Mouse (Mus musculus) limb, embryonic 12.5 days (tissue): Measurements from ENCODE around the gene Cyfip2. TPM values are rescaled to one million over a fixed set of nuclear protein-coding genes. Genes with fewer than 3 reads are reported as not detected.

Experiments
- ATAC-seq: fragments of 200-750 bp; cut with Nextera tagmentation; 2 replicates; pipeline ENCODE4 v1.8.0; 2017; ENCODE audit warnings: low read depth, moderate TSS enrichment; ENCODE audit not compliant: insufficient number of reproducible peaks, insufficient read depth, low FRiP score, low TSS enrichment
- H3K27ac ChIP-seq: fragments of 300-500 bp; sonication (generic); 2 replicates; pipeline ENCODE4 v1.5.1; 2016; ENCODE audit warnings: mild to moderate bottlenecking, moderate library complexity
- H3K27me3 ChIP-seq: fragments of 300-500 bp; sonication (generic); 2 replicates; pipeline ENCODE4 v1.6.1; 2016; ENCODE audit warnings: mild to moderate bottlenecking, moderate library complexity
- H3K36me3 ChIP-seq: fragments of 300-500 bp; sonication (generic); 2 replicates; pipeline ENCODE4 v1.6.1; 2016; ENCODE audit warnings: mild to moderate bottlenecking, moderate library complexity
- H3K4me1 ChIP-seq: fragments of 300-500 bp; sonication (generic); replicated peaks from 2 replicates; pipeline ENCODE4 v1.6.1; 2016
- H3K4me2 ChIP-seq: fragments of 300-500 bp; sonication (generic); 2 replicates; pipeline ENCODE4 v1.6.1; 2016; ENCODE audit warnings: mild to moderate bottlenecking, moderate library complexity
- H3K4me3 ChIP-seq: fragments of 300-500 bp; sonication (generic); replicated peaks from 2 replicates; pipeline ENCODE4 v1.5.1; 2016; ENCODE audit warnings: mild to moderate bottlenecking
- H3K9ac ChIP-seq: fragments of 300-500 bp; sonication (generic); replicated peaks from 2 replicates; pipeline ENCODE4 v1.6.1; 2016; ENCODE audit warnings: mild to moderate bottlenecking, moderate library complexity
- H3K9me3 ChIP-seq: fragments of 300-500 bp; sonication (generic); 2 replicates; pipeline ENCODE4 v1.6.1; 2016; ENCODE audit warnings: mild to moderate bottlenecking, moderate library complexity
- WGBS: fragments of 180-500 bp; shearing (Covaris S2); methylation state at CpG from one replicate; pipeline ENCODE4 v1.1.7; 2016; 5-methylcytosine and 5-hydroxymethylcytosine counted together
- polyA plus RNA-seq: library from polyadenylated mRNA; unstranded; fragments of >200 nt; fragmentation: Nextera tagmentation; extraction: Ambion mirVana; gene quantifications from 2 replicates; pipeline ENCODE4 v1.2.1, GENCODE M21; 2016

Cyfip2 gene
- polyA plus RNA-seq, 1 experiment from 2014 or later = 18.3 TPM

- peaks cover 6% of the 10 kb centered on the region for H3K4me1 ChIP-seq
- no peaks in the 10 kb centered on the region for H3K9me3 ChIP-seq
- ATAC-seq = no peak
- no peak overlapping the region for H3K4me3 ChIP-seq
- H3K27ac ChIP-seq = no peak overlapping the region
- no peaks in the 10 kb centered on the region for H3K36me3 ChIP-seq
- 86% methylated on average over 16 of the region's 16 CpGs for WGBS
- no peaks in the 10 kb centered on the region for H3K27me3 ChIP-seq
- no peak overlapping the region for H3K4me2 ChIP-seq
- no peak overlapping the region for H3K9ac ChIP-seq
Observed at GRCm38 (mm10) chr11:46326271-46327015, 13.8 kb upstream of the Cyfip2 start.

GRCm38 (mm10) chr11:46321559-46321958 is 8.9 kb upstream of the Cyfip2 start:
- no peaks in the 10 kb centered on the region for H3K36me3 ChIP-seq
- H3K4me1 ChIP-seq = peaks cover 9% of the 10 kb centered on the region
- H3K27ac ChIP-seq = no peak overlapping the region
- WGBS = 31% methylated on average over 7 of the region's 7 CpGs
- no peak overlapping the region for H3K4me2 ChIP-seq
- no peaks in the 10 kb centered on the region for H3K9me3 ChIP-seq
- no peaks in the 10 kb centered on the region for H3K27me3 ChIP-seq
- H3K9ac ChIP-seq = no peak overlapping the region
- no peak; the same call in 1 of the 2 replicates for ATAC-seq
- H3K4me3 ChIP-seq = no peak overlapping the region

- peaks cover 36% of the 10 kb centered on the region for H3K4me1 ChIP-seq
- ATAC-seq = no peak
- peaks cover 6% of the 10 kb centered on the region; the same call in 1 of the 2 replicates for H3K27me3 ChIP-seq
- 0 out of 2 replicates have a peak overlapping the region, but pooled peaks have one; percentile 5 for H3K27ac ChIP-seq
- H3K4me2 ChIP-seq = no peak overlapping the region
- whole genome bisulfite sequencing = 51% methylated on average over 7 of the region's 7 CpGs
- no peak overlapping the region for H3K9ac ChIP-seq
- H3K9me3 ChIP-seq = no peaks in the 10 kb centered on the region
- no peaks in the 10 kb centered on the region for H3K36me3 ChIP-seq
- H3K4me3 ChIP-seq = no peak overlapping the region
Observed at GRCm38 (mm10) chr11:46314534-46314933, 1.9 kb upstream of the Cyfip2 start.

GRCm38 (mm10) chr11:46313851-46314250 is 1.2 kb upstream of the Cyfip2 start:
- no peak for ATAC-seq
- Histone ChIP-seq H3K4me2 (no peak overlapping the region), H3K9ac (no peak overlapping the region), H3K27me3 (peaks cover 6% of the 10 kb centered on the region; the same call in 1 of the 2 replicates), H3K36me3 (no peaks in the 10 kb centered on the region), H3K4me1 (peaks cover 43% of the 10 kb centered on the region), H3K27ac (no peak overlapping the region), H3K9me3 (no peaks in the 10 kb centered on the region), H3K4me3 (no peak overlapping the region)
- 77% methylated on average over 6 of the region's 6 CpGs for WGBS

GRCm38 (mm10) chr11:46311703-46312522 is 746 bp downstream of the Cyfip2 start:
- Histone ChIP-seq H3K27ac (0 out of 2 replicates have a peak overlapping the region, but pooled peaks have one; percentile 9), H3K4me2 (peak overlapping the region; percentile 96), H3K27me3 (peaks cover 6% of the 10 kb centered on the region; the same call in 1 of the 2 replicates), H3K9me3 (no peaks in the 10 kb centered on the region), H3K4me3 (peak overlapping the region; percentile 77), H3K4me1 (peaks cover 44% of the 10 kb centered on the region), H3K36me3 (no peaks in the 10 kb centered on the region), H3K9ac (peak overlapping the region; percentile 77)
- peak; percentile 75 for ATAC-seq
- under 1% methylated on average over 70 of the region's 71 CpGs for WGBS

DNA sequence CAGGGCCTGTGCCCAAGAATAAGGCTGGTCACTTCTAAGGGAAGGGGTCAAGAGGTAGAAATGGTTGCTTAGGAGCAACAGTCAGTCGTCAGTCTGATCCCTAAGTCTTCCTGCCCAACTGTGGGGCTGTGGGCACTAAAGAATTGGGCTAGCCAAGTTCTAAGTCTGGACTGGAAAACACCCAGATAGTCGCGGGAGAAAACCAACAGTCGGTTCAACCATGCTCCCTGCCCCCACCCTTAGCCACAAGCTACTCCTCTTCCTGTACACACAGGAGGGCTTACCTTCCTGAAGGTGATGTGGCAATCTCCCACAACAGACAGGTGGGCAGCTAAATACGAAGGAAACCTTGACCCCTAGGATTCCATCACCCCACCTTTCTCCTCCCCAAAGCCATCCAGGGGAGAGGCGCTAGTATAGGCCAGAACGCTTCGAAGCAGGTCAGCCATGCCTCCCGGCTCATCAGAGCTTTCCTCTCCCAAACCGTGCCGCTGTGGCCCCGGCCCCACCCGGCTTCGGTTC is 1.4 kb downstream of the Cyfip2 start:
- Histone ChIP-seq H3K4me2 (peak overlapping the region; percentile 96), H3K36me3 (no peaks in the 10 kb centered on the region), H3K4me1 (peaks cover 44% of the 10 kb centered on the region), H3K27ac (no peak overlapping the region), H3K9me3 (no peaks in the 10 kb centered on the region), H3K4me3 (peak overlapping the region; percentile 77), H3K9ac (peak overlapping the region; percentile 77), H3K27me3 (peaks cover 6% of the 10 kb centered on the region; the same call in 1 of the 2 replicates)
- no peak for ATAC-seq
- 8% methylated on average over 14 of the region's 14 CpGs for WGBS

GRCm38 (mm10) chr11:46310647-46311063 is 2.0 kb downstream of the Cyfip2 start:
- no peaks in the 10 kb centered on the region for H3K36me3 ChIP-seq
- H3K4me3 ChIP-seq = peak overlapping the region; percentile 77; the same call in 1 of the 2 replicates
- peaks cover 6% of the 10 kb centered on the region; the same call in 1 of the 2 replicates for H3K27me3 ChIP-seq
- peak overlapping the region; percentile 96 for H3K4me2 ChIP-seq
- no peak overlapping the region for H3K9ac ChIP-seq
- no peak overlapping the region for H3K27ac ChIP-seq
- WGBS = 77% methylated on average over 5 of the region's 5 CpGs
- no peaks in the 10 kb centered on the region for H3K9me3 ChIP-seq
- H3K4me1 ChIP-seq = peaks cover 44% of the 10 kb centered on the region
- no peak for ATAC-seq

- H3K4me2 ChIP-seq = peak overlapping the region; percentile 96
- no peaks in the 10 kb centered on the region for H3K9me3 ChIP-seq
- H3K27ac ChIP-seq = no peak overlapping the region
Observed at GRCm38 (mm10) chr11:46309808-46310555, 2.7 kb downstream of the Cyfip2 start.

GRCm38 (mm10) chr11:46309111-46309741 is 3.4 kb downstream of the Cyfip2 start:
- Histone ChIP-seq H3K27ac (no peak overlapping the region), H3K9me3 (no peaks in the 10 kb centered on the region), H3K36me3 (no peaks in the 10 kb centered on the region), H3K4me3 (no peak overlapping the region), H3K27me3 (peaks cover 6% of the 10 kb centered on the region; the same call in 1 of the 2 replicates), H3K9ac (no peak overlapping the region), H3K4me2 (no peak overlapping the region), H3K4me1 (peaks cover 55% of the 10 kb centered on the region)
- 84% methylated on average over 20 of the region's 20 CpGs for WGBS
- ATAC-seq = no peak

More at GRCm38 (mm10) chr11:46309808-46310555, 2.7 kb downstream of the Cyfip2 start:
- no peaks in the 10 kb centered on the region for H3K36me3 ChIP-seq
- no peak for ATAC-seq
- 69% methylated on average over 10 of the region's 10 CpGs for WGBS
- H3K4me1 ChIP-seq = peaks cover 51% of the 10 kb centered on the region
- H3K4me3 ChIP-seq = 0 out of 2 replicates have a peak overlapping the region, but pooled peaks have one; percentile 9
- no peak overlapping the region for H3K9ac ChIP-seq
- H3K27me3 ChIP-seq = peaks cover 6% of the 10 kb centered on the region; the same call in 1 of the 2 replicates

GRCm38 (mm10) chr11:46308271-46308974 is 4.2 kb downstream of the Cyfip2 start:
- 92% methylated on average over 11 of the region's 11 CpGs for WGBS
- Histone ChIP-seq H3K4me1 (peaks cover 51% of the 10 kb centered on the region), H3K4me2 (no peak overlapping the region)

More at GRCm38 (mm10) chr11:46308271-46308974, 4.2 kb downstream of the Cyfip2 start:
- Histone ChIP-seq H3K27ac (no peak overlapping the region), H3K36me3 (no peaks in the 10 kb centered on the region), H3K4me3 (no peak overlapping the region), H3K9me3 (no peaks in the 10 kb centered on the region), H3K27me3 (peaks cover 6% of the 10 kb centered on the region; the same call in 1 of the 2 replicates), H3K9ac (no peak overlapping the region)
- no peak for ATAC-seq
